Mouse (Mus musculus) mature B cell (primary cell): ENCODE data around the gene Fam227a.

ENCODE experiments used
- in situ Hi-C: fragments of 300-500 bp; cut with MboI; formaldehyde crosslinking; loops from 2 replicates; pipeline ENCODE4 v1.14.3; 2019

Gene Fam227a

GRCm38 (mm10) chr15:79617135-79617534 lies 41.6 kb downstream of the Fam227a start:
- in situ Hi-C loops = no loop called here

- in situ Hi-C loops = no loop called here
Measured at GRCm38 (mm10) chr15:79616729-79617128, 42.0 kb downstream of the Fam227a start.

- in situ Hi-C loops = no loop called here
Measured at GRCm38 (mm10) chr15:79615501-79615900, 43.3 kb downstream of the Fam227a start.

GRCm38 (mm10) chr15:79609226-79609625 lies 49.5 kb downstream of the Fam227a start:
- in situ Hi-C loops = no loop called here

GRCm38 (mm10) chr15:79608214-79608613 lies 50.5 kb downstream of the Fam227a start:
- in situ Hi-C loops = no loop called here

- in situ Hi-C loops = no loop called here
Measured at GRCm38 (mm10) chr15:79607757-79608156, 51.0 kb downstream of the Fam227a start.

GRCm38 (mm10) chr15:79606161-79606560 lies 52.6 kb downstream of the Fam227a start:
- in situ Hi-C loops = no loop called here

GRCm38 (mm10) chr15:79604990-79605665 lies 53.6 kb downstream of the Fam227a start, which contains the start of gene Dmc1:
Gene Dmc1 (minus strand): TSS chr15:79605109.
- in situ Hi-C loops = no loop called here

- in situ Hi-C loops = no loop called here
Measured at GRCm38 (mm10) chr15:79600176-79600575, 58.6 kb downstream of the Fam227a start.

GRCm38 (mm10) chr15:79598715-79599114 lies 60.0 kb downstream of the Fam227a start:
- in situ Hi-C loops = no loop called here

- in situ Hi-C loops = no loop called here
Measured at GRCm38 (mm10) chr15:79581581-79581980, 77.2 kb downstream of the Fam227a start.

- in situ Hi-C loops = no loop called here
Measured at GRCm38 (mm10) chr15:79577671-79578426, 80.9 kb downstream of the Fam227a start.

- in situ Hi-C loops = no loop called here
Measured at GRCm38 (mm10) chr15:79576947-79577346, 81.8 kb downstream of the Fam227a start.

GRCm38 (mm10) chr15:79575543-79576222 lies 83.1 kb downstream of the Fam227a start:
- in situ Hi-C loops = no loop called here

GRCm38 (mm10) chr15:79562417-79562816 lies 96.3 kb downstream of the Fam227a start:
- in situ Hi-C loops = no loop called here

- in situ Hi-C loops = no loop called here
Measured at GRCm38 (mm10) chr15:79559649-79560048, 99.1 kb downstream of the Fam227a start.
